Mouse (Mus musculus) megakaryocyte, adult 5-6 weeks (primary cell): Measurements from ENCODE around the gene Pcnx2. TPM values are rescaled to one million over a fixed set of nuclear protein-coding genes. Genes with fewer than 3 reads are reported as not detected.

Source experiments
- ATAC-seq: 2 replicates; pipeline ENCODE4 v1.8.0; 2016; ENCODE audit warnings: mild to moderate bottlenecking, inconsistent platforms; ENCODE audit not compliant: poor library complexity, severe bottlenecking
- total RNA-seq, 2 experiments: library from RNA; stranded (forward) in 1 of 2; stranded (reverse) in 1 of 2; fragments of 153-499, 151-499 nt in 1 of 2; fragments of 221-1000, 200-1000 nt in 1 of 2; gene quantifications; 2 replicates each; pipeline versions ENCODE4 v1.2.3 to v1.2.4; 2015 to 2017

Pcnx2 gene
- total RNA-seq, 2 experiments from 2014 or later, result not detected

DNA sequence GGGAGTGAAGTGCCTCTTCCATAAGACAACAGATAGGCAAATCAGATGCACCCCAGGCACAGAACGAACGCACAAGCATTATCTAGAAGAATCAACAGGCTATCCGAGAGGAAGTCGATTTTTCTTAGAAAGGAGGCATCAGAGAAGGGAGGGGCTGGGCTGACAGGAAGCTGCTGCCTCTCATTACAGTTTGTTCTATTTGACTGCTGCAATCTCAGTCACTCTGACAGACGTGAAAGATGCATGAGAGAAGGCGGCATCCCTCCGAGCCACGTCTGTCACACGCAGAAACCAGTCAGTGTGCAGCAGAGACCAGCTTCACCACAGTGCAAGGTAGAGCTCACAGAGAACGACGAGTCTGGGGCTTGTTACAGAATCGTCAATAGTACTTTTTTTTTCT, 74.4 kb downstream of the Pcnx2 start:
- 0 out of 2 replicates have a peak, but pooled peaks have one; percentile 30 for ATAC-seq

- no peak for ATAC-seq
These were observed 76.1 kb downstream of the Pcnx2 start for GRCm38 (mm10) chr8:125822065-125822464.

GRCm38 (mm10) chr8:125819797-125820196, 78.3 kb downstream of the Pcnx2 start:
- ATAC-seq, result no peak

GRCm38 (mm10) chr8:125818796-125819195, 79.3 kb downstream of the Pcnx2 start:
- no peak for ATAC-seq

DNA sequence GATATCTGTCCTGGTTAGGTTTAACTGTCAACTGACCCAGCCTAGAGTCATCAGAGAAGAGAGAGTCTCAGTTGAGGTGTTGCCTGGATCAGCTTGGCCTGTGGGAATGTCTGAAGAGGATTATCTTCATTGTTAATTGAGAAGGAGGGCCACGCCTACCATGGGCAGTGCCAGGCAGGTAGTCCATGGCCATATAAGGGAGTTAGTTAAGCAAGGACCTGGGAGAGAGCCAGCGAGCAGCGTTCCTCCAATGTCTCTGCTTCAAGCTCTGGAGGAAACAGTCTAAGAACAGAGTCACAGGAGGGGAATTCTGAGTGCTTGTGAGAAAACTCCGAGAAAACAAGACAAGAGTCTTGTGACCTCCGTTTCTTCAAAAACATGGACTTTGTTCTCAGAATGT, 81.4 kb downstream of the Pcnx2 start:
- ATAC-seq, result no peak

GRCm38 (mm10) chr8:125808826-125809225, 89.3 kb downstream of the Pcnx2 start:
- no peak for ATAC-seq

- no peak for ATAC-seq
These were observed 90.2 kb downstream of the Pcnx2 start for GRCm38 (mm10) chr8:125807905-125808310.

- ATAC-seq, result no peak
These were observed 91.7 kb downstream of the Pcnx2 start for GRCm38 (mm10) chr8:125806459-125806858.

DNA sequence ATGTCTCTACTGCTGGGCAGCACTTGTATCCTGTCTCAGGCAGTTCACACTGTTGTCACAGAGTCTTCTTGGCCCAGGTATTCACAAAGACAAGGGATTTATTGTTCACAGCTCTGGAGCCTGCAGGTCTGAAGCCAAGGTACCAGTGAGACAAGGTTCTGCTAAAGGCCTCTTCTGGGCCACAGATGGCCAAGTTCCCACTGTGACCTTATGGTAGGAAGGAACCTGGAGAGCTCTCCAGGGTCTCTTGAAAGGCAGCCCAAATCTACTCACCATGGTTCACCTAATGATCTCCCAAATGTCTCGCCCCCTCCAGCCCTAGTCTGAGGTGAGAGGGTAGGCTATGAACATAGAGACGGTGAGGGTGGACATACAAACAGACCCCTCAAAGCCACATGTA, 101.1 kb downstream of the Pcnx2 start:
- ATAC-seq, result no peak

- no peak for ATAC-seq
These were observed 102.8 kb downstream of the Pcnx2 start for GRCm38 (mm10) chr8:125795341-125795740.

DNA sequence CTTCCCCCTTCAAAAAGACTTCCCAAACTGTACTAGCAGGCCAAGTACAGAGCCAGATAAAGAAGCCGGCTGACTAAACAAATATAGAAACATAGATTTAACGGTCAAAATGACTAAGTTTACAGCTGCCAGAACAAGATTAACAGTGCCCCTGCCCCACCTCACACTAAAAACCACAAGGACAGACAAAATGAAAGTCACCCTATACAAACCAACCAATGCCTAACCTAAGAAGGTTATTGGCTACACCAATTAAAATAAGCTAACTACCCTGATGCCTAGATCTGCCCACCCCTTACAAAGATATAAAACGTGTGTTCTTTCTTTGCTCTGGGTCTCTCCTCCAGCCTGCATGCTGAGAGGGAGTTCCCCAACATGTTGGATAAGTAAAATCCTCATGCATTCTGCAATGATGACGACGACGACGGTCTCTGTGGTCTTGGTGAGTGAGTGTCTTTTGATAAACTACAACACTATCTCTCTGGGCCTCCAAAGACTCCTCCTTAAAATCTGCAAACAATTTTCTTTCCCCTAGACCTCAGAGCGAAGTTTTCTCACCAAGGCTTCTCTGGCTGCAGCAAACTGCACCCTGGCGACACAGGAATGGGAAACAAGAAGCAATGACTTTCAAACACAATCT, 105.2 kb downstream of the Pcnx2 start:
- ATAC-seq, result no peak

GRCm38 (mm10) chr8:125786886-125787285, 111.2 kb downstream of the Pcnx2 start:
- ATAC-seq, result no peak

DNA sequence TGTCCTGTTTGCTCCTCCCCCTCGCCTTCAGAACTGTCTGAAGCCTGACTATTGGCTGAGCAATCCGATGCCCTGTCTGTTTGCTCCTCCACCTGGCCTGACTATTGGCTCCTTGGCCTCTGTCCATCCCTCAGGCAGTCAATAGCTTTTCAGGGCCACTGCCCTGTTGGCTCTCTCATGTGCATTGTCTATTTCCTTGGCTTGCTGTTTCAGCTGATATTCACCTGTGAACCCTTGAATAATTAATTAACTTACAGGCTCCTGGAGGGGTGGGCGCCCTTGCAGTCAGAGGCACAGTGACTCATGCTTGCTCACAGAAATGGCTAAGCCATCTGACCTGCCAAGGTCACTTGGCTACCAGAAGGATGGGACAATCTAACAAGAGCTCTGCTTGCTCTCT, 116.0 kb downstream of the Pcnx2 start:
- no peak for ATAC-seq

- no peak for ATAC-seq
These were observed 118.5 kb downstream of the Pcnx2 start for GRCm38 (mm10) chr8:125779656-125780055.

GRCm38 (mm10) chr8:125778919-125779318, 119.2 kb downstream of the Pcnx2 start:
- no peak for ATAC-seq

DNA sequence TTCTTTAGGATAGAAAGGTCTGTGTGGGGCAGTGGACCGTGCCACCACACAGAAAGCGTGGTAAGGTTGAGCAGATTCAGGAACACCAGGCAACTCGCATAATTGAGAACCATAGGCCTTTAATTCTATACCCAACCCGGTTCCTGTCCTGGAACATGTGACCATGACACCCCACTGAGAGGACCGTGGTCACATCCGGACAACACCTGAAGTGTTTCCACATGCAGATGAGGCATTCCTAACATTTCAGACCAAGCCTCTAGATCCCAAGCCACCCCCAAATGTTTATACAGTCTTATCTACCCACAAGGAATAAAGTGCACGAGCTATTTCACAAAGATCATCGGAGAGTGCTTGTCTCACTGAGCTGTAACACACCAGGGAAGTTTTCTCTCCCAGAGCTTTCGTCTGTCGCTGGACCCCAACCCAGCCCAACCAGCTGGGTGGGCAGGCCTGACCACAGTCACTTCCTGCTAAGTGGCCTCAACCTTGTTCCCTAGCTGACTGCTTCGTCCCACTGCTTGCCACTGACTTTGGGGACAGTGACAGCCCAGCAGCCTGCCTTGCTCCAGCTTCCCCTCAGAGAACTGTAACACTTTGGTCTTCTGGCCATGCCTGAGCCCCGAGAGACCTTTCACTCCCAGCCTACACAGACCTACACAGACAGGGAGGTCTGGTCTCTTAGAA, 120.5 kb downstream of the Pcnx2 start:
- no peak for ATAC-seq

GRCm38 (mm10) chr8:125776800-125777199, 121.3 kb downstream of the Pcnx2 start:
- peak; percentile 77 for ATAC-seq

DNA sequence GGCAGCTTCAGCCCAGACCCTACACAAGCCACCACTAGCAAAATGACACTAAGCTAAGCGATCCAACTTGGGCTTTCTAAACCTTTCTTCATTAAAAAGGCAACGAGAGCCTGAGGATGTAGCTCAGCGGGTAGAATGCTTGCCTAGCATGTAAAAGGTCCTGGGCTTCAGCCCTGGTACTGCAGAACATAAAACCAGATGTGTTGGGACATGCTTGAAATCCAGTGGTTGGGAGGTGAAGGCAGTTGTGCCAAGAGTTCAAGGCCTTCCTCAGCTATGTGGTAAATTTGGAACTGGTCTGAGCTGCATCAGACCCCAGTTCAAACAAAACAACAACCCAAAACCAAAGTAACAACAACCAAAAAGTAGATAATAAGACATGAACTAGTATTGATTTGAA, 121.8 kb downstream of the Pcnx2 start:
- ATAC-seq, result no peak

- no peak for ATAC-seq
These were observed 123.1 kb downstream of the Pcnx2 start for GRCm38 (mm10) chr8:125775031-125775430.

DNA sequence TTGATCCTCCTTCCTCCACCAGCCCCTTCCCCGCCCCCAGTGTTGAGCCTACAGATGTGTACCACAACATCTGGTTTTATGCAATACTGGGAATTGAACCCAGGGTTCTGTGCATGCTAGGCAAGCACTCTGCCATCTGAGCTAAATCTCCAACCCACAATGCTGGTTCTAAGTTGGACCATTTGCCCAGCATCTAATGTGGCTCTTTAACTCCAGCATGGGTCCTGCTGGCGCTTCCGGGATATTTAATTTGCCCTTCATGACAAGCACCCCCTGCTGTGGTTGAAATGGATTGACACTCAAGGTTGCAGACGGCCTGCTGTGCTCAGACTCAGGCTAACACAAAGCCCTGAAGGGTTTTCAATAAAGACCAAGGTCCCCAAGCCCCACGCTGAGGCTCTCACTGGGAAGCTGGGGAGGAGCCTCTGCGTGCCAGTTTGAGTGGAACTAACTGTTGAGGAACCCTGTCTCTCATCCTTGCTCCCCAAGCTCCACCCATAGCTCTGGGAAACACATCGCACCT, 124.8 kb downstream of the Pcnx2 start:
- no peak for ATAC-seq

- no peak for ATAC-seq
These were observed 125.8 kb downstream of the Pcnx2 start for GRCm38 (mm10) chr8:125772300-125772699.

DNA sequence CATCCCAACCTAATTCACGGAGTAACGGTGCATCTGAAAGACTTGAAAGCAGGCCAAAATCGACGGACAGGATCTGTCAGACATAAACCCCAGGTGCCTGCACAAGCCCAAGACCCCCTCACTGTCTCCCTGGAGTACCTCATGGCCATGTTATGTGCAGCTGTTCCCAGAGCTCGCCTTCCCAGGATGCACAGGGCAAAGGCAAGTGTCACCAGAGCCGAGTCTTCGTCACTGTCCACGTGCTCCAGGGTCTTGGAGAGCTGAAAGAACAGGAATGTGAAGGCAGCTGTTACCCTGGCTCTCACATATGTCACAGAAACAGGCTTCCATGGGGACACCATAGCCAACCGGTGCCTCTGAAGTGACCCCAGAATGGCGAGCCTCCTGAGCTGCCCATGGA, 130.0 kb downstream of the Pcnx2 start:
- no peak for ATAC-seq
